Mouse (Mus musculus) neutrophil, adult 5-6 weeks (primary cell): Measurements from ENCODE around the gene Vav3. TPM values are rescaled to one million over a fixed set of nuclear protein-coding genes. Genes with fewer than 3 reads are reported as not detected.

ENCODE experiments used
- ATAC-seq: fragments of 151-379, 151-347 bp; 2 replicates; pipeline ENCODE4 v1.8.0; 2017; ENCODE audit warnings: mild to moderate bottlenecking, moderate TSS enrichment; ENCODE audit not compliant: insufficient number of reproducible peaks, poor library complexity, low FRiP score, severe bottlenecking; ENCODE audit errors: extremely low read depth
- total RNA-seq: library from RNA; stranded (forward); fragments of 200-1000 nt; gene quantifications from 2 replicates; pipeline ENCODE4 v1.2.3, GENCODE M21; 2017

Vav3 gene
- total RNA-seq, 1 experiment from 2014 or later: 54.9 TPM

GRCm38 (mm10) chr3:109557329-109557728, 216.9 kb downstream of the Vav3 start:
- no peak for ATAC-seq

GRCm38 (mm10) chr3:109561295-109561694, 220.8 kb downstream of the Vav3 start:
- no peak for ATAC-seq

GRCm38 (mm10) chr3:109561776-109562175, 221.3 kb downstream of the Vav3 start:
- ATAC-seq: no peak

GRCm38 (mm10) chr3:109562268-109562667, 221.8 kb downstream of the Vav3 start:
- ATAC-seq: no peak

GRCm38 (mm10) chr3:109564443-109564842, 224.0 kb downstream of the Vav3 start:
- no peak for ATAC-seq

GRCm38 (mm10) chr3:109568542-109569265, 228.3 kb downstream of the Vav3 start:
- ATAC-seq: no peak

- no peak for ATAC-seq
Observed at GRCm38 (mm10) chr3:109571483-109571882, 231.0 kb downstream of the Vav3 start.

GRCm38 (mm10) chr3:109572871-109573270, 232.4 kb downstream of the Vav3 start:
- no peak for ATAC-seq

- ATAC-seq: no peak
Observed at GRCm38 (mm10) chr3:109573549-109574146, 233.2 kb downstream of the Vav3 start.

GRCm38 (mm10) chr3:109574161-109574560, 233.7 kb downstream of the Vav3 start:
- ATAC-seq: no peak

- no peak for ATAC-seq
Observed at GRCm38 (mm10) chr3:109578347-109578746, 237.9 kb downstream of the Vav3 start.

- ATAC-seq: no peak
Observed at GRCm38 (mm10) chr3:109578983-109579382, 238.5 kb downstream of the Vav3 start.

GRCm38 (mm10) chr3:109585946-109586345, 245.5 kb downstream of the Vav3 start:
- ATAC-seq: no peak

- ATAC-seq: no peak
Observed at GRCm38 (mm10) chr3:109592970-109593369, 252.5 kb downstream of the Vav3 start.

- ATAC-seq: no peak
Observed at GRCm38 (mm10) chr3:109596084-109596483, 255.6 kb downstream of the Vav3 start.

GRCm38 (mm10) chr3:109600699-109601451, 260.4 kb downstream of the Vav3 start:
- no peak for ATAC-seq

GRCm38 (mm10) chr3:109602753-109603152, 262.3 kb downstream of the Vav3 start:
- ATAC-seq: no peak

GRCm38 (mm10) chr3:109606121-109606520, 265.7 kb downstream of the Vav3 start:
- ATAC-seq: no peak

- ATAC-seq: no peak
Observed at GRCm38 (mm10) chr3:109621721-109622120, 281.3 kb downstream of the Vav3 start.

GRCm38 (mm10) chr3:109622361-109622760, 281.9 kb downstream of the Vav3 start:
- ATAC-seq: no peak
